Mouse (Mus musculus) testis, adult 2 months (tissue): ENCODE data around the gene Csf3.

Experiments used
- CTCF ChIP-seq: fragments of 200-500 bp; IDR thresholded peaks from 2 replicates; pipeline ENCODE4 v1.5.1; 2012; ENCODE audit warnings: low read depth, mild to moderate bottlenecking, inconsistent platforms, low read length, moderate library complexity; ENCODE audit not compliant: control insufficient read depth, insufficient read depth, insufficient replicate concordance
- POLR2A ChIP-seq: fragments of 200-500 bp; IDR thresholded peaks from 2 replicates; pipeline ENCODE4 v1.6.1; 2012; ENCODE audit warnings: low read depth, mild to moderate bottlenecking, inconsistent platforms, low read length, moderate library complexity; ENCODE audit not compliant: control insufficient read depth

DNA sequence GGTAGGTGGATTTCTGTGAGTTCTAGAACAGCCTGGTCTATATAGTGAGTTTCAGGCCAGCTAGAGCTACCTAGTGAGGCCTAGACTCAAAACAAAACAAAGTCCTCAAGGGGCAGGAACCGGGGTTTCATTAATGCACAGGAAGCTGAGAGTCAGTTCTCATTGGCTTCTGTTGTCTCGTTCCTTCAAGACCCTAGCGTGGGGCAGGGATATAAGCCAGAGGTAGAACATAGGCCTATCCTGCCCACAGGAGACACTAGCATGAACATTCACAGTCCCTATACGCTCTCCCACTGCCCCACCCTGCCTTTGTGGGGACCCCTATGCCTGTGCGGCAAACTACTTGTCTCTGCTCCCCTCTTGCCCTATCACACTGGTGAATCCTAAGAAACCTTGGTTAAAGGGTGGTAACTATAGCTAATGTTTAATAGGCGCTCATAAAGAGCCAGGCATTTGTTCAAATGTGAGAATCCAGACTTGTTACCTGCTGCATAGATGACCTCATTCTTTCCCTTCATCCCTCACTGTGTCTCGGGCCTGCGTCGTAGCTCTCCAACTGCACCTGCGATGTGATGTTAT, 51.6 kb downstream of the Csf3 start:
- no peak for TF ChIP-seq CTCF
- TF ChIP-seq POLR2A: no peak
